Mouse (Mus musculus) urinary bladder, postnatal 10 days (tissue): Measurements from ENCODE around the gene Stk4.

Source experiments
- DNase-seq: peaks from one replicate; pipeline ENCODE4 v3.0.0; 2022; ENCODE audit warnings: low spot score

Stk4 gene

DNA sequence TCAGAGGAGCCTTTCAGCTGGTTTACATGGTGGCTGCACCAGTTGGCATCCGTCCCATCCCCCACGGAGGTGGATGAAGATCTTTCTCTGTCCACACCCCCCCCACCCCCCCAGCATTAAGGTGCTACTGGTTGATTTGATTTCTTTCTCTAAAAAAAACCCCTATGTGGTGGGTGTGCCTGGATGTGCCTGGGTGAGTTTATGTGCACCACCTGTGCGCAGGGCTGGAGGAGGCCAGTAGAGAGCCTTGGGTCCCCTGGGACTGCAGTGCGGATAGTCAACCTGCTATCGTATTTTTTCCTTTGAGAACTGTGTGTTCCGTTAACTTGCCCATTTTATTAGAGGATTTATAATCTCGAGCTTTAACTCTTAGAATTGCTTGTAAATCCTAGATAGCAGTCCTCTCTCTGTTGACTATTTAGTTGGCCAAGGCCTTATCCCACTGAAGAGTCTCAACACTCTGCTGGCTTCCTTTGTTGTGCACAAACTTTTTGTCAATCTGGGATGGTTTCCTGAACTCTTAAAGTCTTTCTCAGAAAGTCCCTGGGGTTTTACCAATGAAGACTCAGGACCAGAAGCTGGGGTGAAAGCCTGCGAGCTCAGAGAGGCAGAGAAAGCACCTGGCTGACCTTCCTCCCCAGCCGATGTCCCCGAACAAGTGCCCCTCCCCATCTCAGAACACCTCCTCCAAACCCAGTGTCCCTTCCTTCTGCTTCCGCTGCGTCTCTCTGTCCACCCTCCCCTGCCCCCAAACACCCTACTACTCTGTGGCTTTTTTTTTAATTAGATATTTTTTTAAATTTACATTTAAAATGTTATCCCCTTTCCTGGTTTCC, 58.7 kb downstream of the Stk4 start:
- DNase-seq = no peak

DNA sequence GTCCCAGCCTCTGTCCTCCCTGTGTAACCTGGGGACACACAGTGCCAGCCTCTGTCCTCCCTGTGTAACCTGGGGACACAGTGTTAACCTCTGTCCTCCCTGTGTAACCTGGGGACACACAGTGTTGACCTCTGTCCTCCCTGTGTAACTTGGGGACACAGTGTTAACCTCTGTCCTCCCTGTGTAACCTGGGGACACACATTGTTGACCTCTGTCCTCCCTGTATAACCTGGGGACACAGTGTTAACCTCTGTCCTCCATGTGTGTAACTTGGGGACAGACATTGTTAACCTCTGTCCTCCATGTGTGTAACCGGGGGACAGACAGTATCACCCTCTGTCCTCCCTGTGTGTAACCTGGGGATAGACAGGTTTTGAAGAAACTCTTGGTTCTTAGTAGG, 61.5 kb downstream of the Stk4 start:
- DNase-seq = no peak

- no peak for DNase-seq
Observed at GRCm38 (mm10) chr2:164134563-164134962, 64.4 kb downstream of the Stk4 start.

DNA sequence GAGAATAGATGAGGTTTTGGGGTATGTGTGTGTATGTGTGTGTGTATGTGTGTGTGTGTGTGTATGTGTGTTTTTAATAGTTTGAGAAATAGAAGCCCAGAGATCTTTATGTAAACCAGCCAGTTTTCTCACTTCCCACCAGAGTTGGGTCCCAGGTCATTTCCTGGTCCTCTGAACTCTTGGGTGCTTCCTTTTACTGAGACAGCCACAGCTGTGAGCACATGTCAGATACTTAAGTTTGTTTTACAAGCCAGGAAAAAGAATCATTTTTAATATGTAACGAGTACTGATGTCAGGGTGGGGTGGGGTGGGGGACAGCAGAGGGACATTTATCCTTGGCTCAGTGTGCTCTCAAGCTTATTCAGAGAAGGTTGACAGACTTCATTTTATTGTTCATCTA, 65.2 kb downstream of the Stk4 start:
- no peak for DNase-seq

- DNase-seq = no peak
Observed at GRCm38 (mm10) chr2:164136393-164136792, 66.3 kb downstream of the Stk4 start.

GRCm38 (mm10) chr2:164137754-164138153, 67.6 kb downstream of the Stk4 start:
- no peak for DNase-seq

DNA sequence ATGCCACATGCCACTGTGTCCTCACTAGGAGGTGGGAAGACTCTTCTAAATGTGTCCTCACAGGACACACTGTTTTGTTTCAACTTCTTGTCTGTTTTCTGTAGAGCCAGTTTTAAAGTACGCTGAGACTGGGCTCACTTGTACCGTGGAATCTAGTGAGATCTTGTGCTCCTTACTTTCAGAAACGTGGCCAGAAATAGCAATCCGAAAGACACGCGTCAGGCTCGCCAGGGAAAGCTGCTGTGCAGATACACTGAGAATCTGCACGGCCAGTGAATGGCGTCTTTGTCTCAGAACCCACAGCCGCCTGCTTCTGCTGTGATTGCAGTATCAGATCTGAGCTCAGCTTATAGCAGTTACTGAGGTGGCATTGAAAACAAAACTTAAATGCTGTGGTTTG, 71.9 kb downstream of the Stk4 start:
- no peak for DNase-seq

- DNase-seq = no peak
Observed at GRCm38 (mm10) chr2:164144025-164144424, 73.9 kb downstream of the Stk4 start.

DNA sequence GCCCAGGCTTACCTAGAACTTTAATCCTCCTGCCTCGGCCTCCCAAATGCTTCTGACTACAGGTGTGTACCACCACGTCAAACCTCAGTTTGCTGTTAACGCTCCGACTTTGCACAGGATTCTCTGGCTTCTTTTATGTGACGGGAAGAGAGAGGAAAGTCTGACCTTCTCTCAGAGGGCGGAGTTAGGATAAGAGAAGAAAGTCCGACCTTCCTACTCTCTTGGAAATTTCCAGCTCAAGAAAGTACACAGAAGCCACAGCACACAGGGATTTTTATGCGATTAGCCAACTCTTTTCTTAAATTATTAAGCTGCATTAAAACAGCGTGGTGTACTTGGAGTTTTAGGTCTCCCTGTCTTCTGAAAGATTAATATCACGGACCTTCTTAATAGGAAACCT, 74.4 kb downstream of the Stk4 start:
- DNase-seq = no peak

DNA sequence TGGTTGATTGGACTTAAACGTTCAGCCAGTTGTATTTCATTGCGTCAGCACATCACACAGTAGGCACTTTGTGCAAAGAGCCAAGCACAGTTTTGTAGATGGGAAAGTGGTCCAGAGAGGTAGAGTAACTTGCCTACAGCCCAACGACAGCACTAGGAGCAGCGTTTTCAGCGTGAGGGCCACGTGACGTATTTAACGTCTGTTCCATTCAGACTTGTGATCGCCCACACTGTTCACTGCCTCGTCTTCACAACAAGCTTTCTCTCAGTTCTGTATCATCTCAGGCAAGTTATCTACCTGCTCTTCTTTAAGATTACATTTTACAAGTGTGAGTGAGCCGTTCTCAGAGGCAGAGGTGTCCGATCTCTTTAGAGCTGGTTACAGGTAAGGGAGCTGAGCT, 76.4 kb downstream of the Stk4 start:
- DNase-seq = no peak

DNA sequence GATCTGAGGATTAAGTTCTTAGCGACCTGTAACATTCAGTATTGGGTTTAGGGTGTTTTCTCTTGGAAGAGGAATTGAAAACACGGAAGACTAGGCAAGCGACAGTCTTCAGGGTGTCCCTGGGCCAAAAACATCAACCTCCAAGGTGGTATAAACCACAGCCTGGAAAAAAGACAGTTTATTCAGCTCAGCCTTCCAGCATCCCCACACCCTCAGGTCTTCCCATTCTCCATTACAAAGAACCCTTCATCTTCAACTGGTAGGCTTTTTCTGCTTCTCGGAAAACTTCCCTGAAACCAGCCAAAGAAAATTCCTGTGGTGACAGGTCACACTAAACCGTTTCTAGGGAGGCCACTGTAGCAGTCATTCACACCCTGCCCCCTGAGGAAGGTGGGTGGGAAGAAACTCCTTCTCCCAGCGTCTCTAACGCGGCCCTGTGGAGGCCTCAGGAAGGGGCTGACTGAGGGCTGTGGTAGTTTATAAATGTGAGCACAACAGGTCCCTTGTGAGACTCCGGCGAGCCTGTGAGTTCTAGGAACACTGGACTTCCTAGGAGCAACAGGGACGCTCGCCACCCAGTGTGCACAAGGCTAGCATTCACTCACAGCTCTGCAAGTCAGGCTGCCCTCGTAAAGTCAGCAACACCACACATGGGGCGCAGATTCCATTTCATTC, 80.1 kb downstream of the Stk4 start:
- no peak for DNase-seq

- no peak for DNase-seq
Observed at GRCm38 (mm10) chr2:164152341-164152740, 82.2 kb downstream of the Stk4 start.

GRCm38 (mm10) chr2:164154007-164154406, 83.9 kb downstream of the Stk4 start:
- no peak for DNase-seq

- no peak for DNase-seq
Observed at GRCm38 (mm10) chr2:164156158-164156557, 86.0 kb downstream of the Stk4 start.

DNA sequence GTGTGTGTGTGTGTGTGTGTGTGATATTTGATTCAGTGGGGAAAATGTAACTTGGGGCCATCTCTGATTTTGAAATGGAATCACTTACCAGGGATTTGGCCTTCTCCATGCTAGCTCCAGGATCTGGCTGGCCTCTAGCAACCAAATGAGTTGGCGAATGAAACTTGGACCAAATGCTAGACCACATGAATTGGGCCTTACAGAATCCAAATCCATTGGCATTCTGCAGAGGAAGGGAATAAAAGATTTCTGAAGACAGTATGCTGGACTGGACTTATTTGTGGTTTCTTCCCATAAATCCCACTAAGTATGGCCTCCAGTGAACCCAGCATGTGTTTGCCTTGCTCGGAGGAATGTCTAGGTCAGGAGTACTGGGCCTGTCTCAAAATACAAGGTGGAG, 88.7 kb downstream of the Stk4 start:
- DNase-seq = no peak

- DNase-seq = no peak
Observed at GRCm38 (mm10) chr2:164161515-164162055, 91.5 kb downstream of the Stk4 start.

GRCm38 (mm10) chr2:164164941-164165340, 94.8 kb downstream of the Stk4 start:
- DNase-seq = no peak

DNA sequence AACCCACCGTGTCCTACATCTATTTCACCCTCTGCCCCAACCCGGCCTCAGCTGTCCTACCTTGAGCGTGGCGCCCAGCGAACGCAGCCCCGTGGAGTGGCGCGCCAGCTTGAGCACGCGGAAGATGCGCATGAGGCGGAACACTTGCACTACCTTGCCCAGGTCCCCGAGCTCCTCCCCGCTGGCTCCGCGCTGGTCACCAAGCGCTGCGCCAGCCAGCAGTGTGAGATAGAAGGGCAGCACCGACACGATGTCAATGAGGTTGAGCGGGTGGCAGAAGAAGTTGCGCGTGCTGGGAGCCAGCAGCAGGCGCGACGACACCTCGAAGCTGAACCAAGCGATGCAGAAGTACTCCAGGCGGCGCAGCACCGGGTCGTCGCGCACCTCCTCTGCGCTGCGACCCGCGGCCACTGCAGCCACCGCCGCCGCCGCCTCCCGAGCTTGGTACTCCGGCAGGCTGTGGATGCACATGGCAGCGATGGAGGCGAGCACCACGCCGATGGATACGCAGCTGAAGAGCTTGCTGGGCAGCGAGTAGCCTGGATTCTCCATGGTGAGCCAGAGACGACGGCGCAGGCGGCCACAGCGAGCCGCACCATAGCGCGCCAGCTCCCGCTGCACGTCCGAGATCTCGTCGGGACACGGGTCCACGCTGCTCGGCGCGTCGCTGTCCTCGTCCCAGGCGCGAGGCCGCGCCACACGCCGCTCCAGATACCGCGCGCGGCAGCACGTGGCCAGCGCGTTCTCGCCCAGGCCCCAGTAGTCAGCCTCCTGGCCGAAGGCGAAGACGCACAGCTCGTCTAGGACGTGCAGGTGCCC, 97.8 kb downstream of the Stk4 start:
- no peak for DNase-seq

DNA sequence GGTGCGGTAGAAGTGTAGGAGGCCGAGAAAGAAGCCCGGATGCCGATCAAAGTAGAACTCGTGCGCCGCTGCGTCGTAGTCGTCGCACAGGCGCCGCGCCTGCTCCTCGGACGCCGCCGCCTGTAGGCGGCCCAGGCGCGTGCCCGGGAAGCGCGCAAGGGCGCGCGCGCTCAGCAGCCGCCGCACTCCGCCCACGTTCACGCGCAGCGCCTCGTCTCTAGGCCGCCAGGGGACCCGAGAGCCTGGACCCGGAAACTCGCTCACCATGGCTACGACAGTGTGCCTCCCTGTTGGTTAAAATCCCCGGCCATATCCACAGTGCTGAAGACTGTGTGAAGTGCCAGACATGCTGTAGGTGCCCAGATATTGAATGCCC, 98.4 kb downstream of the Stk4 start:
- DNase-seq = no peak

DNA sequence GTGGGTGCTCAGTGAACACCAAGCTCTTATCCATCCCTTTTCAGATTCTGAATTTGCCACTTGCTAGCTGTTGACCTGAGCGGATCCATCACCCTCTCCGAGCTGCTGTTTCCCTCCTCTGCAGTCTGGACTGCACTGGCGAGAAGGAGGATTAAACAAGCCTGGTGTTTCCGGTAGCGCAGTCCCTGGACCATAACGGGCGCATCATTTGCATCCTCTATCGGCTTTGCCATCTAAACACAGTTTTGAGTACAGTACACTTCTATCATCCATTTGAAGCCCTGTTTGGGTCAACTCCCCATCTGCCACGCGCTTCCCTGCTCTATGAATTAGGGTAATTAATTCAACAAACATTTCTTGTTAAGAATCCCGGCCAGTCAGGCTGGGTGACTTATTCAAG, 100.2 kb downstream of the Stk4 start:
- DNase-seq = no peak

- DNase-seq = no peak
Observed at GRCm38 (mm10) chr2:164170902-164171301, 100.8 kb downstream of the Stk4 start, which contains the start of gene Kcns1. TSS of gene Kcns1 (minus strand) at chr2:164171113.

DNA sequence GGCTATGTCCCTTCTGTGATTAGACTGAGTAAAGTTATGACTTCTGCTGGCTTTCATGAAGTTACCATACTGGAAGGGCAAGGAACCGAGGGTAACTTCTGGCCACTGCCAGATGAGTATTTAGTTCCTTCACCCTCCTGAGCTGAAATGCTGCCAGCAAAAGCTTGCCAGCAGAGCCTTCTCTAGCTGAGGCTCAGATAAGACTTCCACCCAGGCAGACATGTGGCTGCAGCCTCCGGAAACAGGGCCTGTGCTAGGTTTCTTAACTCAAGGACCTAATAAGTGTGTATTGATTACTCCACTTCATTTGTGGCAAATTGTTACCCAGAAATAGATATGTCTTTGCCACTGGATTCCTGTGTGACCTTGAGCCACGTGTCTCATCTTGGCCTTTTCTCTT, 103.3 kb downstream of the Stk4 start:
- no peak for DNase-seq
